Mouse (Mus musculus) cerebellum, postnatal 10 days (tissue): Measurements from ENCODE around the gene Gsto2.

Experiments used
- DNase-seq, 2 experiments: peaks; one replicate each; pipeline ENCODE4 v3.0.0; 2021; ENCODE audit warnings: mixed read lengths in 2 of 2

The Gsto2 gene

GRCm38 (mm10) chr19:47859180-47859579 is 6.2 kb upstream of the Gsto2 start:
- no peak for DNase-seq

GRCm38 (mm10) chr19:47862581-47862980 is 2.8 kb upstream of the Gsto2 start:
- no peak for DNase-seq

GRCm38 (mm10) chr19:47864051-47864450 is 1.3 kb upstream of the Gsto2 start:
- DNase-seq = no peak

GRCm38 (mm10) chr19:47864721-47865120 is 613 bp upstream of the Gsto2 start:
- DNase-seq = no peak

GRCm38 (mm10) chr19:47867628-47868175 is 2.4 kb downstream of the Gsto2 start:
- DNase-seq = no peak

- DNase-seq = no peak
These were observed 3.6 kb downstream of the Gsto2 start for GRCm38 (mm10) chr19:47868951-47869350.

GRCm38 (mm10) chr19:47869516-47869915 is 4.2 kb downstream of the Gsto2 start:
- DNase-seq = no peak

- DNase-seq = no peak
These were observed 4.8 kb downstream of the Gsto2 start for GRCm38 (mm10) chr19:47870102-47870666.

- DNase-seq = peak; percentile 46 to 64
These were observed 6.2 kb downstream of the Gsto2 start for GRCm38 (mm10) chr19:47871515-47871914.

- DNase-seq = no peak
These were observed 10.9 kb downstream of the Gsto2 start for GRCm38 (mm10) chr19:47876252-47876651.

GRCm38 (mm10) chr19:47881538-47881937 is 16.2 kb downstream of the Gsto2 start:
- DNase-seq = no peak

- DNase-seq = peak; percentile 92 to 94
These were observed 17.0 kb downstream of the Gsto2 start for GRCm38 (mm10) chr19:47882151-47882881.

- no peak for DNase-seq
These were observed 17.5 kb downstream of the Gsto2 start for GRCm38 (mm10) chr19:47882882-47883254.

GRCm38 (mm10) chr19:47884296-47885085 is 19.2 kb downstream of the Gsto2 start:
- DNase-seq = no peak

- no peak for DNase-seq
These were observed 19.9 kb downstream of the Gsto2 start for GRCm38 (mm10) chr19:47885191-47885743.

GRCm38 (mm10) chr19:47885886-47886285 is 20.6 kb downstream of the Gsto2 start:
- no peak for DNase-seq

- DNase-seq = no peak
These were observed 21.3 kb downstream of the Gsto2 start for GRCm38 (mm10) chr19:47886617-47887016.

GRCm38 (mm10) chr19:47887417-47887816 is 22.1 kb downstream of the Gsto2 start:
- peak; percentile 57 to 68 for DNase-seq

- no peak for DNase-seq
These were observed 22.7 kb downstream of the Gsto2 start for GRCm38 (mm10) chr19:47888037-47888436.

- no peak for DNase-seq
These were observed 25.3 kb downstream of the Gsto2 start for GRCm38 (mm10) chr19:47890489-47891130.

GRCm38 (mm10) chr19:47891562-47892312 is 26.4 kb downstream of the Gsto2 start:
- no peak for DNase-seq

- peak; percentile 70 to 72 for DNase-seq
These were observed 27.8 kb downstream of the Gsto2 start for GRCm38 (mm10) chr19:47893092-47893491.
